Mouse (Mus musculus): ENCODE measurements around the gene Gm35315. TPM values are rescaled to one million over a fixed set of nuclear protein-coding genes. Genes with fewer than 3 reads are reported as not detected.
"Not testable (repeated sequence)": the region's sequence is repeated elsewhere in the genome, so short reads cannot be mapped to it uniquely, and the experiment has no call there.

Gene Gm35315
- total RNA-seq, 1 experiment, result 13.7 TPM

DNA sequence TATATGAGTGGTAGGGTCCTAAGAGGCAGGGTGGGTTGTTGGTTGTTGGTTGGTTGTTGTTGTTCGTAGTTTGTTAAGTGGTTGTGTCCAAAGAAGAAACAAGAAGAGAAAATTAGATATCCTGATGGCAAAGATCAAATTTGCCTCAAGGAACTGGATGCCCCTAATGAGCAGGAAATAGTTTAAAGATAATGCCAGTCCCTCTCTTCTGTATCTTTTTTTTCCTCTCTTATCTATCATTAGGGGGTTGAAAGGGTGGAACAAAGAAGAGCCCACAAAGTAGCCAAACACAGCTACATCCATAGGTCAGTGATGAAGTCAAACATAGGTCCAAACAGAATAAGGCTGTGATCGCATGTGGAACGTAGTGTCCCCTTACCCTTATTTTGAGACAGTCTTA, 45.1 kb upstream of the Gm35315 start:
- peaks cover 9% of the 10 kb centered on the region; the same call in 1 of the 2 replicates for H3K9me3 ChIP-seq (ENCODE audit: control insufficient read depth, insufficient read depth, low read depth, low read length)
- no peak for DNase-seq (ENCODE audit: low read depth, low spot score)
- no peaks in the 10 kb centered on the region; a peak in 1 of 4 replicates for H3K4me1 ChIP-seq (ENCODE audit: control insufficient read depth in 2 of 2, insufficient read depth in 2 of 2, low read length in 2 of 2, poor library complexity in 1 of 2)
- in situ Hi-C loops (cut with MboI; ENCODE audit: low sequenced_read_pairs in 2 of 2, unreplicated experiment in 2 of 2), result no loop called here
- TF ChIP-seq MAFK (IDR thresholded peaks at IDR 0.05; ENCODE audit: insufficient read depth, low read depth, low read length), result no peak
- no peak for TF ChIP-seq ZC3H11A (IDR thresholded peaks at IDR 0.05; ENCODE audit: borderline replicate concordance, low read depth, low read length)
- no peak for TF ChIP-seq HCFC1 (IDR thresholded peaks at IDR 0.05; ENCODE audit: borderline replicate concordance, insufficient read depth, low read length)
- no peak for TF ChIP-seq CHD2 (IDR thresholded peaks at IDR 0.05; ENCODE audit: low read depth, low read length)
- TF ChIP-seq ZNF384 (IDR thresholded peaks at IDR 0.05; ENCODE audit: low read depth, low read length), result no peak
- no peak overlapping the region for H3K27ac ChIP-seq (ENCODE audit: insufficient read depth, low read depth, low read length, poor library complexity, severe bottlenecking)
- no peak overlapping the region for H3K4me3 ChIP-seq (ENCODE audit: insufficient read depth in 1 of 2, low read depth in 1 of 2, low read length in 2 of 2, poor library complexity in 1 of 2, severe bottlenecking in 1 of 2)
- H3K9ac ChIP-seq (ENCODE audit: insufficient read depth, low read depth, low read length, poor library complexity, severe bottlenecking), result no peak overlapping the region
- H3K36me3 ChIP-seq (ENCODE audit: control insufficient read depth, insufficient read depth, low read length, poor library complexity, severe bottlenecking), result no peaks in the 10 kb centered on the region; the same call in 1 of the 2 replicates

DNA sequence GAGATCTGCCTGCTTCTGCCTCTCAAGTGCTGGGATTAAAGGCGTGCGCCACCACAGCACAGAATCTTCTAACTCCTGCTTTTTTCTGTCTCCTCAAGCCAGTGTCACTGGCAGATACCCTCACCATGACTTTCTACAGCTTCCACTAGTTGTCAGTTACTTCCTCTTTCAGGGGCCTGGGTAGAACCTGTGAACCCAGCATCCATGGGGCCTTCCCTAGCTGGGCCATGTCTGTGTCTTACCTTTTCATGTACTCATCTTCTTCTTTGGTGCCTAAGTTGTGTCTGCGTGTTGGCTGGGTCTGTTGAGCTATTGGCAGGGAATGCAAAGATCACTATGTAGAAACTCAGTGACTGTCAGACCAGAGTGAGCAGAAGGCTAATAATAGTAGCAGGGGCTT, 43.6 kb upstream of the Gm35315 start:
- no peaks in the 10 kb centered on the region; a peak in 1 of 4 replicates for H3K4me1 ChIP-seq (ENCODE audit: control insufficient read depth in 2 of 2, insufficient read depth in 2 of 2, low read length in 2 of 2, poor library complexity in 1 of 2)
- DNase-seq (ENCODE audit: low read depth, low spot score), result no peak
- in situ Hi-C loops (cut with MboI; ENCODE audit: low sequenced_read_pairs in 2 of 2, unreplicated experiment in 2 of 2), result no loop called here

DNA sequence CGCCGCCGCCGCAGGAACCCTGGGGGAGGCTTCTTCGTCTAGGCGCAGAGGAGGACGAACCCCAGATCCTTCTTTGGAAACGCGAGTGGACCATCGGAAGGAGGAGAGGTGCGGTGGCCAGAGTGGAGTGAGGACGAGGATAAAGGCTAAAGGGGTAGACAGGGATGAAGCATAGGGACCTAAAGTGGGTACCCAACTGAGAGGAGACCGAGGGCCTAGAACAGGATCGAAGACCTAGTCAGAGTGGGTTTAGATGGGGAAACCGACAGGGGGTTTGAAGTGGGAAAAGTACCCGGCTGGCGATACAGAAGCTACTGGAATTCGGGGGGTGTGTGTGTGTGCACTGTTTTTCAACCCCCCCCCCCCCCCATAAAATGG, 41.9 kb upstream of the Gm35315 start:
- TF ChIP-seq CHD2 (IDR thresholded peaks at IDR 0.05; ENCODE audit: low read depth, low read length) (no peak), ZNF384 (IDR thresholded peaks at IDR 0.05; ENCODE audit: low read depth, low read length) (no peak), MAFK (IDR thresholded peaks at IDR 0.05; ENCODE audit: insufficient read depth, low read depth, low read length) (no peak), HCFC1 (IDR thresholded peaks at IDR 0.05; ENCODE audit: borderline replicate concordance, insufficient read depth, low read length) (no peak), ZC3H11A (IDR thresholded peaks at IDR 0.05; ENCODE audit: borderline replicate concordance, low read depth, low read length) (no peak)
- Histone ChIP-seq H3K9ac (ENCODE audit: insufficient read depth, low read depth, low read length, poor library complexity, severe bottlenecking) (peak overlapping the region; percentile 74), H3K4me3 (ENCODE audit: insufficient read depth in 1 of 2, low read depth in 1 of 2, low read length in 2 of 2, poor library complexity in 1 of 2, severe bottlenecking in 1 of 2) (peak overlapping the region; percentile 91 to 93), H3K27ac (ENCODE audit: insufficient read depth, low read depth, low read length, poor library complexity, severe bottlenecking) (no peak overlapping the region), H3K9me3 (ENCODE audit: control insufficient read depth, insufficient read depth, low read depth, low read length) (peaks cover 29% of the 10 kb centered on the region), H3K36me3 (ENCODE audit: control insufficient read depth, insufficient read depth, low read length, poor library complexity, severe bottlenecking) (no peaks in the 10 kb centered on the region; the same call in 1 of the 2 replicates), H3K4me1 (ENCODE audit: control insufficient read depth in 2 of 2, insufficient read depth in 2 of 2, low read length in 2 of 2, poor library complexity in 1 of 2) (no peaks in the 10 kb centered on the region; a peak in 1 of 4 replicates)
- in situ Hi-C loops (cut with MboI; ENCODE audit: low sequenced_read_pairs in 2 of 2, unreplicated experiment in 2 of 2), result no loop called here
- no peak for DNase-seq (ENCODE audit: low read depth, low spot score)

More for the DNA sequence above, 43.6 kb upstream of the Gm35315 start:
- H3K27ac ChIP-seq (ENCODE audit: insufficient read depth, low read depth, low read length, poor library complexity, severe bottlenecking), result no peak overlapping the region
- H3K36me3 ChIP-seq (ENCODE audit: control insufficient read depth, insufficient read depth, low read length, poor library complexity, severe bottlenecking), result no peaks in the 10 kb centered on the region
- no peak for TF ChIP-seq CHD2 (IDR thresholded peaks at IDR 0.05; ENCODE audit: low read depth, low read length)
- no peak overlapping the region for H3K4me3 ChIP-seq (ENCODE audit: insufficient read depth in 1 of 2, low read depth in 1 of 2, low read length in 2 of 2, poor library complexity in 1 of 2, severe bottlenecking in 1 of 2)
- H3K9ac ChIP-seq (ENCODE audit: insufficient read depth, low read depth, low read length, poor library complexity, severe bottlenecking), result no peak overlapping the region
- peaks cover 22% of the 10 kb centered on the region for H3K9me3 ChIP-seq (ENCODE audit: control insufficient read depth, insufficient read depth, low read depth, low read length)

- no peak within 1 kb of the TSS for H3K27ac ChIP-seq (ENCODE audit: insufficient read depth, low read depth, low read length, poor library complexity, severe bottlenecking)
- in situ Hi-C loops (cut with MboI; ENCODE audit: low sequenced_read_pairs in 2 of 2, unreplicated experiment in 2 of 2), result no loop called here
- no peaks in the 10 kb centered on the region; a peak in 1 of 4 replicates for H3K4me1 ChIP-seq (ENCODE audit: control insufficient read depth in 2 of 2, insufficient read depth in 2 of 2, low read length in 2 of 2, poor library complexity in 1 of 2)
- peak; percentile 96 for DNase-seq (ENCODE audit: low read depth, low spot score)
- H3K36me3 ChIP-seq (ENCODE audit: control insufficient read depth, insufficient read depth, low read length, poor library complexity, severe bottlenecking), result no peaks in the 10 kb centered on the region; the same call in none of the 2 replicates
- H3K9me3 ChIP-seq (ENCODE audit: control insufficient read depth, insufficient read depth, low read depth, low read length), result peaks cover 32% of the 10 kb centered on the region
- H3K9ac ChIP-seq (ENCODE audit: insufficient read depth, low read depth, low read length, poor library complexity, severe bottlenecking), result peak within 1 kb of the TSS; percentile 74
- H3K4me3 ChIP-seq (ENCODE audit: insufficient read depth in 1 of 2, low read depth in 1 of 2, low read length in 2 of 2, poor library complexity in 1 of 2, severe bottlenecking in 1 of 2), result peak within 1 kb of the TSS; percentile 91 to 93
- peak; percentile 86 for TF ChIP-seq HCFC1 (IDR thresholded peaks at IDR 0.05; ENCODE audit: borderline replicate concordance, insufficient read depth, low read length)
- no peak for TF ChIP-seq ZC3H11A (IDR thresholded peaks at IDR 0.05; ENCODE audit: borderline replicate concordance, low read depth, low read length)
- peak; percentile 94 for TF ChIP-seq ZNF384 (IDR thresholded peaks at IDR 0.05; ENCODE audit: low read depth, low read length)
These were observed 41.3 kb upstream of the Gm35315 start, which contains the start of gene Chfr for GRCm38 (mm10) chr5:110135293-110136086. Gene Chfr, plus strand, starts transcription at chr5:110135842.

GRCm38 (mm10) chr5:110122380-110122779, 28.2 kb upstream of the Gm35315 start:
- DNase-seq (ENCODE audit: low read depth, low spot score); H3K9me3 ChIP-seq (ENCODE audit: control insufficient read depth, insufficient read depth, low read depth, low read length); H3K36me3 ChIP-seq (ENCODE audit: control insufficient read depth, insufficient read depth, low read length, poor library complexity, severe bottlenecking); H3K4me1 ChIP-seq (ENCODE audit: control insufficient read depth in 2 of 2, insufficient read depth in 2 of 2, low read length in 2 of 2, poor library complexity in 1 of 2); H3K4me3 ChIP-seq (ENCODE audit: insufficient read depth in 1 of 2, low read depth in 1 of 2, low read length in 2 of 2, poor library complexity in 1 of 2, severe bottlenecking in 1 of 2); in situ Hi-C loops (cut with MboI; ENCODE audit: low sequenced_read_pairs in 2 of 2, unreplicated experiment in 2 of 2); H3K9ac ChIP-seq (ENCODE audit: insufficient read depth, low read depth, low read length, poor library complexity, severe bottlenecking): not testable (repeated sequence)
- peak overlapping the region; percentile 63; the same call in 1 of the 2 replicates for H3K27ac ChIP-seq (ENCODE audit: insufficient read depth, low read depth, low read length, poor library complexity, severe bottlenecking)
